8 mouse cellular contexts compared by ENCODE assay signal in genomic region chr11:21371122-21371806, GRCm38 (mm10). TPM values are rescaled to one million over a fixed set of nuclear protein-coding genes. Genes with fewer than 3 reads are reported as not detected.
DNase-seq lines count a peak whose midpoint lies in the region; ATAC-seq and TF ChIP-seq lines count a peak whose summit lies in the region.

TSS of gene Ugp2 (minus strand) at chr11:21371201.

- TF ChIP-seq CTCF in MEL (IDR thresholded peaks at IDR 0.05 in 2 of 3, conservative IDR thresholded peaks at IDR 0.05 in 1 of 3; ENCODE audit: control insufficient read depth in 1 of 3, insufficient read depth in 1 of 3, low read depth in 2 of 3, low read length in 3 of 3, poor library complexity in 1 of 3, severe bottlenecking in 1 of 3) = no peak

- TF ChIP-seq EP300 in MEL (IDR thresholded peaks at IDR 0.05; ENCODE audit: low read depth in 1 of 2, low read length in 2 of 2) = peak in 1 of 2 experiments; percentile 8; a peak in 2 of 4 replicates

- no peaks in the 10 kb centered on the region for H3K27me3 ChIP-seq in MEL (ENCODE audit: control insufficient read depth in 1 of 2, insufficient read depth in 2 of 2, low read length in 2 of 2)
- no peaks in the 10 kb centered on the region for H3K27me3 ChIP-seq in lung, embryonic 16.5 days (ENCODE audit: control insufficient read depth, insufficient read depth, low read depth, low read length)

- 0 out of 2 replicates have a peak within 1 kb of the TSS, but pooled peaks have one; percentile 29 for H3K27ac ChIP-seq in MEL (ENCODE audit: control insufficient read depth, low read depth, low read length)
- peak within 1 kb of the TSS; percentile 99 for H3K27ac ChIP-seq in lung, embryonic 16.5 days (ENCODE audit: low read length)

- TF ChIP-seq POLR2A in MEL (IDR thresholded peaks at IDR 0.05; ENCODE audit: control insufficient read depth in 1 of 2, insufficient read depth in 1 of 2, low read depth in 1 of 2, low read length in 2 of 2, poor library complexity in 1 of 2) = peak; percentile 82

- no peaks in the 10 kb centered on the region for H3K9me3 ChIP-seq in MEL (replicated peaks; ENCODE audit: insufficient read depth, low read length)
- H3K9me3 ChIP-seq in lung, embryonic 16.5 days (ENCODE audit: control insufficient read depth, low read length) = no peaks in the 10 kb centered on the region

- H3K4me3 ChIP-seq in MEL (ENCODE audit: control insufficient read depth in 1 of 2, insufficient read depth in 1 of 2, low read depth in 2 of 2, low read length in 2 of 2) = peak within 1 kb of the TSS; percentile 87 to 90
- H3K4me3 ChIP-seq in lung, embryonic 16.5 days (ENCODE audit: low read length) = peak within 1 kb of the TSS; percentile 78

- H3K4me2 ChIP-seq in lung, embryonic 16.5 days (ENCODE audit: low read depth, low read length) = peak within 1 kb of the TSS; percentile 73

- peak within 1 kb of the TSS; percentile 86 for H3K9ac ChIP-seq in MEL (ENCODE audit: control insufficient read depth, low read depth, low read length, poor library complexity, severe bottlenecking)
- peak within 1 kb of the TSS; percentile 78 for H3K9ac ChIP-seq in lung, embryonic 16.5 days (ENCODE audit: low read length)

- DNase-seq in MEL (ENCODE audit: low read depth, low spot score) = peak; percentile 98
- DNase-seq in cerebellum, adult 11-12 months = peak; percentile 95
- DNase-seq in forelimb bud, embryonic 11.5 days (ENCODE audit: low read depth, low spot score) = peak; percentile 93
- peak; percentile 94 for DNase-seq in layer of hippocampus, adult 9-10 months (ENCODE audit: low spot score)
- peak; percentile 97 for DNase-seq in ovary, postnatal 36 days (ENCODE audit: low spot score)
- DNase-seq in thymus, postnatal 25 days = peak; percentile 98

- WGBS in lung, embryonic 16.5 days = 4% methylated on average over 38 of the region's 38 CpGs

- no peak for TF ChIP-seq RAD21 in MEL (IDR thresholded peaks at IDR 0.05; ENCODE audit: low read depth, low read length)

- ATAC-seq in hematopoietic stem cell, adult 5-6 weeks (replicated peaks in 1 of 2; ENCODE audit: insufficient read depth in 1 of 2, low FRiP score in 2 of 2, low TSS enrichment in 1 of 2, low read depth in 1 of 2, poor library complexity in 2 of 2, severe bottlenecking in 2 of 2) = peak; percentile 96 to 98
- ATAC-seq in lung, embryonic 16.5 days (ENCODE audit: low read depth) = peak; percentile 94

- peaks cover 0 to 9% of the 10 kb centered on the region in 2 experiments; a peak in 2 of 4 replicates for H3K36me3 ChIP-seq in MEL (ENCODE audit: control insufficient read depth in 1 of 2, insufficient read depth in 2 of 2, low read length in 2 of 2)
- no peaks in the 10 kb centered on the region for H3K36me3 ChIP-seq in lung, embryonic 16.5 days (ENCODE audit: control insufficient read depth, insufficient read depth, low read length)

- peaks cover 0 to 8% of the 10 kb centered on the region in 2 experiments; a peak in 3 of 4 replicates for H3K4me1 ChIP-seq in MEL (ENCODE audit: control insufficient read depth in 1 of 2, insufficient read depth in 2 of 2, low read length in 2 of 2)
- H3K4me1 ChIP-seq in lung, embryonic 16.5 days (replicated peaks; ENCODE audit: control insufficient read depth, insufficient read depth, low read length) = peaks cover 12% of the 10 kb centered on the region

- peaks cover 2% of the 10 kb centered on the region; the same call in 1 of the 2 replicates for H3K79me2 ChIP-seq in MEL (ENCODE audit: control insufficient read depth, insufficient read depth, low read length, poor library complexity)

TF ChIP-seq in MEL, 35 proteins besides CTCF, POLR2A, EP300 and RAD21:
- TF ChIP-seq GATA1 (IDR thresholded peaks at IDR 0.05; ENCODE audit: low read depth, low read length) (no peak), TBP (IDR thresholded peaks at IDR 0.05; ENCODE audit: low read depth, low read length) (no peak), POLR2AphosphoS5 (IDR thresholded peaks at IDR 0.05; ENCODE audit: borderline replicate concordance, low read depth, low read length) (no peak), ETS1 (IDR thresholded peaks at IDR 0.05; ENCODE audit: low read depth, low read length) (no peak), MAFK (IDR thresholded peaks at IDR 0.05; ENCODE audit: borderline replicate concordance, low read depth, low read length) (no peak), CHD1 (IDR thresholded peaks at IDR 0.05; ENCODE audit: low read depth, low read length) (no peak), RCOR1 (IDR thresholded peaks at IDR 0.05; ENCODE audit: low read depth, low read length) (no peak), ELF1 (IDR thresholded peaks at IDR 0.05; ENCODE audit: low read depth, low read length) (peak; percentile 97), SIN3A (IDR thresholded peaks at IDR 0.05; ENCODE audit: low read length) (no peak; the same call in none of the 2 replicates), E2F4 (IDR thresholded peaks at IDR 0.05; ENCODE audit: borderline replicate concordance, low read depth, low read length) (peak; percentile 95), BHLHE40 (IDR thresholded peaks at IDR 0.05; ENCODE audit: borderline replicate concordance, low read depth, low read length) (no peak), CHD2 (IDR thresholded peaks at IDR 0.05; ENCODE audit: low read length) (peak; percentile 87), GABPA (IDR thresholded peaks at IDR 0.05; ENCODE audit: low read depth, low read length) (no peak), SMC3 (IDR thresholded peaks at IDR 0.05; ENCODE audit: low read depth, low read length) (no peak), POLR2AphosphoS2 (IDR thresholded peaks at IDR 0.05; ENCODE audit: low read length) (no peak), ZKSCAN1 (IDR thresholded peaks at IDR 0.05; ENCODE audit: low read depth, low read length) (no peak), ZC3H11A (IDR thresholded peaks at IDR 0.05; ENCODE audit: low read depth, low read length) (no peak), MYC (IDR thresholded peaks at IDR 0.05; ENCODE audit: low read depth, low read length) (peak; percentile 67), ZMIZ1 (IDR thresholded peaks at IDR 0.05; ENCODE audit: low read depth, low read length) (peak; percentile 52; the same call in 1 of the 2 replicates), NRF1 (IDR thresholded peaks at IDR 0.05; ENCODE audit: insufficient read depth, low read depth, low read length, poor library complexity, severe bottlenecking) (peak; percentile 45; the same call in 1 of the 2 replicates), KAT2A (conservative IDR thresholded peaks at IDR 0.05; ENCODE audit: low read depth, low read length) (no peak; the same call in 1 of the 2 replicates), MYB (IDR thresholded peaks at IDR 0.05; ENCODE audit: low read depth, low read length) (no peak), MEF2A (IDR thresholded peaks at IDR 0.05; ENCODE audit: extremely low read depth, insufficient replicate concordance, low read depth, low read length, poor library complexity, severe bottlenecking) (no peak), USF1 (IDR thresholded peaks at IDR 0.05; ENCODE audit: low read depth, low read length) (no peak), JUND (IDR thresholded peaks at IDR 0.05; ENCODE audit: low read depth, low read length) (no peak), TAL1 (IDR thresholded peaks at IDR 0.05; ENCODE audit: low read length) (no peak), HCFC1 (IDR thresholded peaks at IDR 0.05; ENCODE audit: low read depth, low read length) (peak; percentile 77), USF2 (IDR thresholded peaks at IDR 0.05; ENCODE audit: borderline replicate concordance in 1 of 2, insufficient read depth in 1 of 2, low read depth in 1 of 2, low read length in 2 of 2) (no peak), NELFE (IDR thresholded peaks at IDR 0.05; ENCODE audit: low read depth, low read length) (peak; percentile 63), MXI1 (IDR thresholded peaks at IDR 0.05; ENCODE audit: low read depth, low read length) (peak; percentile 86), TCF12 (IDR thresholded peaks at IDR 0.05; ENCODE audit: low read depth, low read length) (peak; percentile 32; the same call in 1 of the 2 replicates), MAZ (IDR thresholded peaks at IDR 0.05; ENCODE audit: low read depth, low read length) (peak; percentile 100), MAX (IDR thresholded peaks at IDR 0.05; ENCODE audit: low read length) (peak; percentile 98), ZNF384 (IDR thresholded peaks at IDR 0.05; ENCODE audit: low read depth, low read length) (no peak), UBTF (IDR thresholded peaks at IDR 0.05; ENCODE audit: borderline replicate concordance, insufficient read depth, low read depth, low read length) (no peak)

RNA-seq across cellular contexts. Expression of gene Ugp2, which starts in this region (rescaled TPM):
- 5.8 and 5.9 TPM in 2 replicates for total RNA-seq in MEL (2012; rRNA removed)
- polyA plus RNA-seq in MEL (2012; ENCODE audit: insufficient read depth in 1 of 2, insufficient read length in 2 of 2, low read depth in 1 of 2, low replicate concordance in 2 of 2, missing spikeins in 1 of 2) = 1 to 10 TPM in 1 of 2 experiments, not detected in 1; 6.3 TPM
- total RNA-seq in hematopoietic stem cell, adult 5-6 weeks (2017) = 52.4 and 67.0 TPM in 2 replicates
- 92.3 and 97.0 TPM in 2 replicates for polyA plus RNA-seq in lung, embryonic 16.5 days (2015; fragmentation: Nextera tagmentation; extraction: Ambion mirVana)

Comparison
In these comparisons a context has a peak if more than half of its experiments do, and no peak if none do; other contexts are left out.
1. Peak in every context shown above with its lines: DNase-seq, ATAC-seq, H3K4me3 ChIP-seq and H3K27ac ChIP-seq.
2. RNA of gene Ugp2 (polyA plus RNA-seq): 92.3 to 97.0 TPM in lung, embryonic 16.5 days; 6.3 TPM in MEL; every median in the first group is over 10 times any median in the second.